Mouse (Mus musculus) neural tube, embryonic 12.5 days (tissue): ENCODE measurements around the gene Akip1. TPM values are rescaled to one million over a fixed set of nuclear protein-coding genes. Genes with fewer than 3 reads are reported as not detected.
A peak's percentile ranks its signal among the peaks of the same experiment; 100 is the strongest.

ENCODE experiments used
- ATAC-seq: fragments of 200-750 bp; cut with Nextera tagmentation; 2 replicates; pipeline ENCODE4 v1.8.0; 2017; ENCODE audit warnings: low read depth, mild to moderate bottlenecking, moderate TSS enrichment, moderate library complexity; ENCODE audit not compliant: low FRiP score
- H3K27ac ChIP-seq: fragments of 300-500 bp; sonication (generic); 2 replicates; pipeline ENCODE4 v1.5.1; 2016
- H3K27me3 ChIP-seq: fragments of 300-500 bp; sonication (generic); replicated peaks from 2 replicates; pipeline ENCODE4 v1.6.1; 2016; ENCODE audit warnings: mild to moderate bottlenecking
- H3K36me3 ChIP-seq: fragments of 300-500 bp; sonication (generic); 2 replicates; pipeline ENCODE4 v1.6.1; 2016; ENCODE audit warnings: mild to moderate bottlenecking
- H3K4me1 ChIP-seq: fragments of 300-500 bp; sonication (generic); 2 replicates; pipeline ENCODE4 v1.6.1; 2016
- H3K4me2 ChIP-seq: fragments of 300-500 bp; sonication (generic); replicated peaks from 2 replicates; pipeline ENCODE4 v1.6.1; 2016; ENCODE audit warnings: mild to moderate bottlenecking
- H3K4me3 ChIP-seq: fragments of 300-500 bp; sonication (generic); 2 replicates; pipeline ENCODE4 v1.5.1; 2016
- H3K9ac ChIP-seq: fragments of 300-500 bp; sonication (generic); 2 replicates; pipeline ENCODE4 v1.6.1; 2016; ENCODE audit warnings: mild to moderate bottlenecking
- H3K9me3 ChIP-seq: fragments of 300-500 bp; sonication (generic); 2 replicates; pipeline ENCODE4 v1.6.1; 2016; ENCODE audit warnings: mild to moderate bottlenecking
- WGBS: fragments of 180-500 bp; shearing (Covaris S2); methylation state at CpG from one replicate; pipeline ENCODE4 v1.1.7; 2016; 5-methylcytosine and 5-hydroxymethylcytosine counted together
- polyA plus RNA-seq: library from polyadenylated mRNA; unstranded; fragments of >200 nt; fragmentation: Nextera tagmentation; extraction: Ambion mirVana; gene quantifications from 2 replicates; pipeline ENCODE4 v1.2.1, GENCODE M21; 2016

The Akip1 gene
- polyA plus RNA-seq, 1 experiment from 2014 or later: 16.1 TPM

GRCm38 (mm10) chr7:109686585-109687128 lies 16.8 kb upstream of the Akip1 start:
- Histone ChIP-seq H3K27me3 (no peaks in the 10 kb centered on the region), H3K27ac (no peak overlapping the region), H3K4me2 (no peak overlapping the region), H3K4me1 (no peaks in the 10 kb centered on the region), H3K9ac (no peak overlapping the region), H3K36me3 (no peaks in the 10 kb centered on the region), H3K9me3 (no peaks in the 10 kb centered on the region), H3K4me3 (no peak overlapping the region)
- no peak for ATAC-seq
- WGBS: 64% methylated on average over 9 of the region's 9 CpGs

GRCm38 (mm10) chr7:109690101-109690500 lies 13.4 kb upstream of the Akip1 start:
- H3K4me3 ChIP-seq: no peak overlapping the region
- H3K27me3 ChIP-seq: no peaks in the 10 kb centered on the region
- H3K4me2 ChIP-seq: no peak overlapping the region
- H3K27ac ChIP-seq: no peak overlapping the region
- H3K9ac ChIP-seq: no peak overlapping the region
- H3K9me3 ChIP-seq: no peaks in the 10 kb centered on the region
- WGBS: 93% methylated on average over 3 of the region's 3 CpGs
- ATAC-seq: no peak
- no peaks in the 10 kb centered on the region for H3K4me1 ChIP-seq
- no peaks in the 10 kb centered on the region for H3K36me3 ChIP-seq

GRCm38 (mm10) chr7:109690961-109691360 lies 12.5 kb upstream of the Akip1 start:
- no peaks in the 10 kb centered on the region for H3K4me1 ChIP-seq
- no peak for ATAC-seq
- no peak overlapping the region for H3K27ac ChIP-seq
- WGBS: 90% methylated on average over 5 of the region's 5 CpGs
- H3K27me3 ChIP-seq: no peaks in the 10 kb centered on the region
- H3K4me3 ChIP-seq: no peak overlapping the region
- no peak overlapping the region for H3K9ac ChIP-seq
- no peaks in the 10 kb centered on the region for H3K36me3 ChIP-seq
- H3K9me3 ChIP-seq: no peaks in the 10 kb centered on the region
- H3K4me2 ChIP-seq: no peak overlapping the region

- no peak overlapping the region for H3K9ac ChIP-seq
- WGBS: 76% methylated on average over 13 of the region's 13 CpGs
- no peak overlapping the region for H3K4me3 ChIP-seq
- H3K27ac ChIP-seq: no peak overlapping the region
- no peak for ATAC-seq
- no peaks in the 10 kb centered on the region for H3K27me3 ChIP-seq
- no peaks in the 10 kb centered on the region for H3K4me1 ChIP-seq
- no peak overlapping the region for H3K4me2 ChIP-seq
- no peaks in the 10 kb centered on the region for H3K36me3 ChIP-seq
- no peaks in the 10 kb centered on the region for H3K9me3 ChIP-seq
Measured at GRCm38 (mm10) chr7:109694576-109695338, 8.7 kb upstream of the Akip1 start.

GRCm38 (mm10) chr7:109695339-109695726 lies 8.2 kb upstream of the Akip1 start:
- Histone ChIP-seq H3K4me3 (no peak overlapping the region), H3K27ac (no peak overlapping the region), H3K27me3 (no peaks in the 10 kb centered on the region), H3K36me3 (no peaks in the 10 kb centered on the region), H3K9ac (no peak overlapping the region), H3K9me3 (no peaks in the 10 kb centered on the region), H3K4me1 (no peaks in the 10 kb centered on the region), H3K4me2 (no peak overlapping the region)
- ATAC-seq: no peak
- WGBS: 90% methylated on average over 10 of the region's 10 CpGs

- H3K9me3 ChIP-seq: no peaks in the 10 kb centered on the region
- H3K4me1 ChIP-seq: 0 out of 2 replicates have a peak, but pooled peaks cover 4% of the 10 kb centered on the region
- no peak overlapping the region for H3K4me3 ChIP-seq
- H3K36me3 ChIP-seq: no peaks in the 10 kb centered on the region
- H3K9ac ChIP-seq: no peak overlapping the region
- ATAC-seq: no peak
- no peak overlapping the region for H3K4me2 ChIP-seq
- H3K27me3 ChIP-seq: no peaks in the 10 kb centered on the region
- H3K27ac ChIP-seq: no peak overlapping the region
Measured at GRCm38 (mm10) chr7:109700213-109700612, 3.3 kb upstream of the Akip1 start.

- Histone ChIP-seq H3K9me3 (no peaks in the 10 kb centered on the region), H3K4me2 (peak overlapping the region; percentile 75), H3K9ac (no peak overlapping the region), H3K36me3 (no peaks in the 10 kb centered on the region), H3K27me3 (no peaks in the 10 kb centered on the region), H3K27ac (no peak overlapping the region), H3K4me3 (no peak overlapping the region), H3K4me1 (0 out of 2 replicates have a peak, but pooled peaks cover 4% of the 10 kb centered on the region)
- no peak for ATAC-seq
- WGBS: 38% methylated on average over 4 of the region's 4 CpGs
Measured at GRCm38 (mm10) chr7:109702721-109703120, 769 bp upstream of the Akip1 start.

- no peaks in the 10 kb centered on the region for H3K27me3 ChIP-seq
- peaks cover 7% of the 10 kb centered on the region; the same call in 1 of the 2 replicates for H3K36me3 ChIP-seq
- peak overlapping the region; percentile 55 for H3K4me3 ChIP-seq
- 1% methylated on average over 17 of the region's 17 CpGs for WGBS
- no peak overlapping the region for H3K27ac ChIP-seq
- peak; percentile 13 for ATAC-seq
- H3K4me1 ChIP-seq: 0 out of 2 replicates have a peak, but pooled peaks cover 4% of the 10 kb centered on the region
- H3K9ac ChIP-seq: peak overlapping the region; percentile 63
- peak overlapping the region; percentile 75 for H3K4me2 ChIP-seq
- H3K9me3 ChIP-seq: no peaks in the 10 kb centered on the region
Measured at GRCm38 (mm10) chr7:109704016-109704377, 507 bp downstream of the Akip1 start.

- no peak overlapping the region for H3K9ac ChIP-seq
- H3K27ac ChIP-seq: no peak overlapping the region
Measured at GRCm38 (mm10) chr7:109704461-109704860, 971 bp downstream of the Akip1 start.

GRCm38 (mm10) chr7:109707023-109707785 lies 3.7 kb downstream of the Akip1 start:
- no peaks in the 10 kb centered on the region for H3K27me3 ChIP-seq
- 0 out of 2 replicates have a peak, but pooled peaks cover 4% of the 10 kb centered on the region for H3K4me1 ChIP-seq
- no peak overlapping the region for H3K4me3 ChIP-seq
- no peak overlapping the region for H3K9ac ChIP-seq
- H3K9me3 ChIP-seq: no peaks in the 10 kb centered on the region
- H3K4me2 ChIP-seq: no peak overlapping the region
- no peak for ATAC-seq
- WGBS: 60% methylated on average over 4 of the region's 4 CpGs
- H3K36me3 ChIP-seq: peaks cover 22% of the 10 kb centered on the region
- H3K27ac ChIP-seq: no peak overlapping the region

More at GRCm38 (mm10) chr7:109704461-109704860, 971 bp downstream of the Akip1 start:
- Histone ChIP-seq H3K27me3 (no peaks in the 10 kb centered on the region), H3K4me1 (0 out of 2 replicates have a peak, but pooled peaks cover 4% of the 10 kb centered on the region), H3K9me3 (no peaks in the 10 kb centered on the region), H3K4me2 (peak overlapping the region; percentile 75), H3K36me3 (peaks cover 10% of the 10 kb centered on the region; the same call in 1 of the 2 replicates), H3K4me3 (peak overlapping the region; percentile 55; the same call in 1 of the 2 replicates)
- ATAC-seq: no peak
- 61% methylated on average over 3 of the region's 3 CpGs for WGBS

GRCm38 (mm10) chr7:109708961-109709382 lies 5.5 kb downstream of the Akip1 start:
- H3K27me3 ChIP-seq: no peaks in the 10 kb centered on the region
- no peak overlapping the region for H3K4me2 ChIP-seq
- no peak overlapping the region for H3K27ac ChIP-seq
- no peak overlapping the region for H3K9ac ChIP-seq
- no peaks in the 10 kb centered on the region for H3K4me1 ChIP-seq
- no peaks in the 10 kb centered on the region for H3K9me3 ChIP-seq
- no peak overlapping the region for H3K4me3 ChIP-seq
- WGBS: 79% methylated on average over 3 of the region's 3 CpGs
- peaks cover 31% of the 10 kb centered on the region for H3K36me3 ChIP-seq
- no peak for ATAC-seq

- no peak overlapping the region for H3K9ac ChIP-seq
- H3K4me1 ChIP-seq: no peaks in the 10 kb centered on the region
- H3K27me3 ChIP-seq: no peaks in the 10 kb centered on the region
- no peak overlapping the region for H3K4me3 ChIP-seq
- WGBS: 86% methylated on average over 1 of the region's 1 CpGs
- H3K4me2 ChIP-seq: no peak overlapping the region
- H3K27ac ChIP-seq: no peak overlapping the region
- H3K36me3 ChIP-seq: peaks cover 31% of the 10 kb centered on the region
- no peak for ATAC-seq
- H3K9me3 ChIP-seq: no peaks in the 10 kb centered on the region
Measured at GRCm38 (mm10) chr7:109710069-109710468, 6.6 kb downstream of the Akip1 start.
